Mouse (Mus musculus) hindbrain, embryonic 14.5 days (tissue): ENCODE measurements around the gene Prickle2. TPM values are rescaled to one million over a fixed set of nuclear protein-coding genes. Genes with fewer than 3 reads are reported as not detected.

Experiments used
- ATAC-seq: fragments of 200-750 bp; cut with Nextera tagmentation; 2 replicates; pipeline ENCODE4 v1.8.0; 2017; ENCODE audit warnings: moderate number of reproducible peaks, mild to moderate bottlenecking, moderate TSS enrichment, moderate library complexity; ENCODE audit not compliant: low FRiP score
- DNase-seq: peaks from one replicate; pipeline ENCODE4 v3.0.0-alpha.2; 2015; ENCODE audit warnings: low spot score
- H3K27ac ChIP-seq: fragments of 300-500 bp; sonication (generic); 2 replicates; pipeline ENCODE4 v1.5.1; 2014; ENCODE audit warnings: mild to moderate bottlenecking, moderate library complexity
- H3K27me3 ChIP-seq: fragments of 300-500 bp; sonication (generic); 2 replicates; pipeline ENCODE4 v1.6.1; 2014; ENCODE audit warnings: mild to moderate bottlenecking, low read length, mixed read lengths; ENCODE audit not compliant: control insufficient read depth, insufficient read depth
- H3K36me3 ChIP-seq: fragments of 300-500 bp; sonication (generic); replicated peaks from 2 replicates; pipeline ENCODE4 v1.6.1; 2014; ENCODE audit not compliant: control insufficient read depth, insufficient read depth
- H3K4me1 ChIP-seq: fragments of 300-500 bp; sonication (generic); replicated peaks from 2 replicates; pipeline ENCODE4 v1.6.1; 2014; ENCODE audit warnings: antibody characterized with exemption, low read length, mixed read lengths; ENCODE audit not compliant: control insufficient read depth, insufficient read depth
- H3K4me2 ChIP-seq: fragments of 300-500 bp; sonication (generic); replicated peaks from 2 replicates; pipeline ENCODE4 v1.6.1; 2014; ENCODE audit warnings: mild to moderate bottlenecking, moderate library complexity
- H3K4me3 ChIP-seq: fragments of 300-500 bp; sonication (generic); replicated peaks from 2 replicates; pipeline ENCODE4 v1.5.1; 2014; ENCODE audit warnings: mild to moderate bottlenecking, low read length
- H3K9ac ChIP-seq: fragments of 300-500 bp; sonication (generic); 2 replicates; pipeline ENCODE4 v1.6.1; 2014
- H3K9me3 ChIP-seq: fragments of 300-500 bp; sonication (generic); 2 replicates; pipeline ENCODE4 v1.6.1; 2016; ENCODE audit warnings: low read length; ENCODE audit not compliant: control insufficient read depth
- WGBS: fragments of 180-500 bp; shearing (Covaris S2); extraction: QIAGEN DNeasy Blood & Tissue Kit; methylation state at CpG from one replicate; pipeline ENCODE4 v1.1.7; 2014; 5-methylcytosine and 5-hydroxymethylcytosine counted together
- polyA plus RNA-seq: library from polyadenylated mRNA; unstranded; fragments of >200 nt; fragmentation: Nextera tagmentation; extraction: Ambion mirVana; gene quantifications from 2 replicates; pipeline ENCODE4 v1.2.1, GENCODE M21; 2014

The Prickle2 gene
- polyA plus RNA-seq, 1 experiment from 2014 or later: 18.6 TPM

DNA sequence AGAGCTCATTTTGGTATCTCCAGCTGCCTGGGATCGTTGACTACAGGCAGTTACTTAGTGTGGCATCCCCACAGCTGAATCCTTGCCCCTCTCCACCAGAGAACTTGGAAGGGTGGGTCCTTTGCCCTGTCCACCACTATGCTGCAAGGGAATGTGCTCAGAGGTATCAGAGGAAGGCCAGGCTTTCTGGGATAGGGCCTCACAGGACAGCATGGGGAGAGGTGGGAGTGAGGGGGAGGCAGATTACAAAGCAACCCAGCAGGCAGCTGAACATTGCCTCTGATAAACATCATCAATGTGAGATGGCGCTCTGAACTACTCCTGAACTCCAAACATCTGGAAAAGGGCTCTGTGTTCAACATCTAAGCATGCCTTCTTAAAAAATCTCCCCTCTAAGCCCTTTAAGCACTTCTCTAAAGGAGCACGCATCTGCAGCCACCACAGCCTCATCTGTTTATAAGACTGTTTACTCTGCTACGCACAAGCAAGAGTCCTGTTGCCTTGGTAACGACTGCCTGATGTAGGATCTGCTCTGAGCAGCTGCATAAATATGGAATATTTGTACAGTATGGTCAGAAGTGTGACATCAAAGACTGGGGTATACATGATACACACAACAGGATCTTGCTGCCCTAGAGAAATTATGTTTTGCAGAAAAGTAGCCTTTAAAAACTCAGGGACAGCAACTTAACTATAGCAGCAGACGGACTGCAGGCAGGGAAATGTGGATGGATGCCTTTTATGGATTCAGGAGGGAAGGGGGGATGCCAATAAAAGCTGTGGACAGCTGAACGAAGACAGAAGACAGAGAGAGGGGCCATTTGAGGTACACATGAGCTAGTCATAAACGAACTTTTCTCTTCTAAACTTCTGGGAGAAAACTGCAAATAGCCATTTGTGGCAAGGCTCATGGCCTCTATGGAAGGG is 291.2 kb downstream of the Prickle2 start:
- Histone ChIP-seq H3K27ac (peak overlapping the region; percentile 62), H3K4me3 (no peak overlapping the region), H3K4me2 (no peak overlapping the region), H3K4me1 (peaks cover 12% of the 10 kb centered on the region), H3K9me3 (no peaks in the 10 kb centered on the region), H3K36me3 (peaks cover 46% of the 10 kb centered on the region), H3K27me3 (no peaks in the 10 kb centered on the region), H3K9ac (no peak overlapping the region)
- ATAC-seq (peak; percentile 81), DNase-seq (peak; percentile 76)
- WGBS: 48% methylated on average over 8 of the region's 8 CpGs

DNA sequence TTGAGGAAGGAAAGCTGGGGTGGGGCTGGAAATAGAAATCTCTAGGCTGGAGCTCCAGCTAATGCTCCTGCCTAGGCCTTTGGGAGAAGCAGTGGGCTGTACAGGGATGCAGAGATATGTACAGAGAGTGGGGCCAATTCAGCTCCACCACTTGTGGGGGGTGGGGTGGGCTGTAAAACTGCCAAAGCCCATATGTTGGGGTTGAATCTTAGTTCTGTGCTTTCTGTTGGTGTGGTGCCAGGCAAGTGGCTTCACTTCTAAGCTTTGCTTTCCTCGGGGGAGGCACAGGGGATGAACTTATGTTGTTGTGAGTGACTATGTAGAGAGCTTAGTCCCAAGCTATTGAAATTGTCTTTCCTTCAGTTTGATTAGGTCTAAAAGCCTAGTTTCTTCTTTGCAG is 292.0 kb downstream of the Prickle2 start:
- Histone ChIP-seq H3K9ac (no peak overlapping the region), H3K27me3 (no peaks in the 10 kb centered on the region), H3K4me3 (no peak overlapping the region), H3K36me3 (peaks cover 41% of the 10 kb centered on the region), H3K4me2 (no peak overlapping the region), H3K27ac (peak overlapping the region; percentile 62; the same call in 1 of the 2 replicates), H3K9me3 (no peaks in the 10 kb centered on the region), H3K4me1 (peaks cover 12% of the 10 kb centered on the region)
- DNase-seq: no peak
- 63% methylated on average over 1 of the region's 1 CpGs for WGBS
- no peak for ATAC-seq

- Histone ChIP-seq H3K9me3 (no peaks in the 10 kb centered on the region), H3K4me1 (peaks cover 20% of the 10 kb centered on the region), H3K36me3 (peaks cover 37% of the 10 kb centered on the region), H3K4me2 (no peak overlapping the region), H3K4me3 (no peak overlapping the region), H3K9ac (no peak overlapping the region), H3K27me3 (no peaks in the 10 kb centered on the region), H3K27ac (no peak overlapping the region)
- no peak for DNase-seq
- WGBS: 80% methylated on average over 3 of the region's 3 CpGs
- ATAC-seq: no peak
Observed at GRCm38 (mm10) chr6:92409788-92410187, 296.2 kb downstream of the Prickle2 start.

- Histone ChIP-seq H3K4me1 (peaks cover 8% of the 10 kb centered on the region; the same call in 1 of the 2 replicates), H3K9me3 (no peaks in the 10 kb centered on the region), H3K27ac (peak overlapping the region; percentile 70), H3K4me3 (no peak overlapping the region), H3K4me2 (no peak overlapping the region), H3K9ac (no peak overlapping the region), H3K36me3 (peaks cover 32% of the 10 kb centered on the region), H3K27me3 (no peaks in the 10 kb centered on the region)
- no peak for DNase-seq
- peak; percentile 43; the same call in 1 of the 2 replicates for ATAC-seq
- 42% methylated on average over 5 of the region's 5 CpGs for WGBS
Observed at GRCm38 (mm10) chr6:92407259-92407658, 298.7 kb downstream of the Prickle2 start.

DNA sequence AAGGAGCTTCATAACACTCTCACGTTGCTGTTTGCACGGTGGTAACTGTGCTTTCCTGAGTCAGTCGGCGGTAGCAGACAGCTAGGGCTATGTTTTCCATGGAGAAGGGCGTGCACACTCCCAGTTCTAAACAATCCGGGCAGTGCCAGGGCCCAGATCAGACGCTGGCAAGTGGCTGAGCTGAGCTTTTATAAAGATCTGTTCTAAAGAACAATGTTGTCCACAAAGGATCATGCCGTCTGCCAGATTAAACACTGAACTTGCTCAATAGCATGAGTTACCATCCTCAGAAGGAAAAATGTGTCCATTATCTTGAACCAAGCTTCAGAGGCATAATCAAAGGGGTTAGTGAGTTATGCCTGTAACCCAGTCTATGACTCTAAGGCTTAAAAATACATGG is 300.4 kb downstream of the Prickle2 start:
- DNase-seq (no peak), ATAC-seq (no peak)
- no peak overlapping the region for H3K4me3 ChIP-seq
- no peaks in the 10 kb centered on the region for H3K9me3 ChIP-seq
- H3K4me2 ChIP-seq: no peak overlapping the region
- H3K27ac ChIP-seq: no peak overlapping the region
- WGBS: 64% methylated on average over 8 of the region's 8 CpGs
- H3K9ac ChIP-seq: no peak overlapping the region
- peaks cover 18% of the 10 kb centered on the region for H3K36me3 ChIP-seq
- no peaks in the 10 kb centered on the region for H3K27me3 ChIP-seq
- H3K4me1 ChIP-seq: peaks cover 8% of the 10 kb centered on the region; the same call in 1 of the 2 replicates

GRCm38 (mm10) chr6:92397876-92398275 is 308.1 kb downstream of the Prickle2 start:
- Histone ChIP-seq H3K4me3 (no peak overlapping the region), H3K36me3 (peaks cover 7% of the 10 kb centered on the region), H3K27me3 (no peaks in the 10 kb centered on the region), H3K9ac (no peak overlapping the region), H3K4me1 (0 out of 2 replicates have a peak, but pooled peaks cover 3% of the 10 kb centered on the region), H3K27ac (no peak overlapping the region), H3K9me3 (no peaks in the 10 kb centered on the region), H3K4me2 (no peak overlapping the region)
- WGBS: 91% methylated on average over 6 of the region's 6 CpGs
- ATAC-seq (no peak), DNase-seq (no peak)

- DNase-seq: no peak
- no peak overlapping the region for H3K4me2 ChIP-seq
- WGBS: 79% methylated on average over 4 of the region's 4 CpGs
Observed at GRCm38 (mm10) chr6:92395556-92395955, 310.4 kb downstream of the Prickle2 start.

GRCm38 (mm10) chr6:92395143-92395542 is 310.8 kb downstream of the Prickle2 start:
- Histone ChIP-seq H3K9me3 (no peaks in the 10 kb centered on the region), H3K4me1 (0 out of 2 replicates have a peak, but pooled peaks cover 3% of the 10 kb centered on the region), H3K4me3 (no peak overlapping the region), H3K9ac (no peak overlapping the region), H3K27me3 (no peaks in the 10 kb centered on the region), H3K27ac (no peak overlapping the region), H3K4me2 (no peak overlapping the region), H3K36me3 (peaks cover 6% of the 10 kb centered on the region)
- no peak for DNase-seq
- 86% methylated on average over 1 of the region's 1 CpGs for WGBS
- no peak for ATAC-seq

More at GRCm38 (mm10) chr6:92395556-92395955, 310.4 kb downstream of the Prickle2 start:
- H3K4me3 ChIP-seq: no peak overlapping the region
- H3K9ac ChIP-seq: no peak overlapping the region
- ATAC-seq: no peak
- H3K9me3 ChIP-seq: no peaks in the 10 kb centered on the region
- no peak overlapping the region for H3K27ac ChIP-seq
- H3K27me3 ChIP-seq: no peaks in the 10 kb centered on the region
- H3K4me1 ChIP-seq: 0 out of 2 replicates have a peak, but pooled peaks cover 3% of the 10 kb centered on the region
- peaks cover 7% of the 10 kb centered on the region for H3K36me3 ChIP-seq

- Histone ChIP-seq H3K4me1 (0 out of 2 replicates have a peak, but pooled peaks cover 3% of the 10 kb centered on the region), H3K27ac (no peak overlapping the region), H3K4me2 (no peak overlapping the region), H3K9ac (no peak overlapping the region), H3K9me3 (no peaks in the 10 kb centered on the region), H3K36me3 (peaks cover 1% of the 10 kb centered on the region), H3K4me3 (no peak overlapping the region), H3K27me3 (no peaks in the 10 kb centered on the region)
- no peak for ATAC-seq
- 77% methylated on average over 5 of the region's 5 CpGs for WGBS
- no peak for DNase-seq
Observed at GRCm38 (mm10) chr6:92394628-92395027, 311.3 kb downstream of the Prickle2 start.
